Mouse (Mus musculus) megakaryocyte, adult 5-6 weeks (primary cell): ENCODE measurements around the gene Zfp804a. TPM values are rescaled to one million over a fixed set of nuclear protein-coding genes. Genes with fewer than 3 reads are reported as not detected.

Source experiments
- ATAC-seq: 2 replicates; pipeline ENCODE4 v1.8.0; 2016; ENCODE audit warnings: mild to moderate bottlenecking, inconsistent platforms; ENCODE audit not compliant: poor library complexity, severe bottlenecking
- total RNA-seq, 2 experiments: library from RNA; stranded (forward) in 1 of 2; stranded (reverse) in 1 of 2; fragments of 153-499, 151-499 nt in 1 of 2; fragments of 221-1000, 200-1000 nt in 1 of 2; gene quantifications; 2 replicates each; pipeline versions ENCODE4 v1.2.3 to v1.2.4; 2015 to 2017

Zfp804a gene
- total RNA-seq (2015): not detected in 2 replicates
- not detected in 2 replicates for total RNA-seq (2017)

GRCm38 (mm10) chr2:82053185-82053891 is at the start of gene Zfp804a:
Zfp804a (plus strand) TSS chr2:82053222.
- ATAC-seq: no peak

GRCm38 (mm10) chr2:82051635-82052034 is 1.4 kb upstream of the Zfp804a start:
- no peak for ATAC-seq

DNA sequence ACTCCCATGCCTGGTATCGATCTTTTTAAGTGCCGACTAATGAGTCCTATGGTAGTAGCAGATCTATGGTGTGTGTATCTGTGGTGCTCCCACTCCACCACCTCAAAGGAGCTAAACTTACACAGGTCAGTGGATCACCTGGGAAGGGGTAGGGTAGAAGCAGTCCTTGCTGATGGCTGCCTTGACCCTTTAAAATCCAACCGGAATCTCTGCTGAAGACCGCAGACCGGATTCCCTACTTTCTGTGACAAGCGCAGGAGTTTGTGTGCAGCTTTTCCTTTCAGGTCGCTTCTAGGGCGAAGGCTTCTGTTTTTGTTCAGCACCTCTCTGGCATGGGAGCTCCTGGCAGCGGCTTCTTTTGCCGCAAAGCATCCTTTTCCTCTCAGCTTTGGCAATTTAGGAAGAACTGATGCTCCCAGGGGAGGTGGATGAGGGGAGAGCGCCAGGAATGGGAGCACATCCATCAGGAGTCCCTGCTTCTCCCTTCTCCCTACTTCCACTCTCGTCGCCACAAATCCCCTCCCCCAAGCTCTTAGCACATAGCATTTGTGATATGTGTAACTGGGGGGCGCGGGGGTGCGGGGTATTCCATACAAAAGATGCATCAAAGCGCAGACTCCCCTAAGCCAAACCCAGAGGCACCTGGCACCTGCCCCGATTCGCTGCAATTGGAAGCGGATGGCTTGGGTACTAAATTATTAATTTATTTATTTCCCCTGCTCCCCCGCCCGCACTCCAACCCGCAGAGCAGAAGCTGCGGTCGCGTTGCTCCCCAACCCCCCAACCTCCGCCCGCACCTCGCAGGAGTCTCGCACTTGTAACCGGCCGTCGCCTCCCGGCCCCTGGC is 461 bp upstream of the Zfp804a start:
- no peak for ATAC-seq

DNA sequence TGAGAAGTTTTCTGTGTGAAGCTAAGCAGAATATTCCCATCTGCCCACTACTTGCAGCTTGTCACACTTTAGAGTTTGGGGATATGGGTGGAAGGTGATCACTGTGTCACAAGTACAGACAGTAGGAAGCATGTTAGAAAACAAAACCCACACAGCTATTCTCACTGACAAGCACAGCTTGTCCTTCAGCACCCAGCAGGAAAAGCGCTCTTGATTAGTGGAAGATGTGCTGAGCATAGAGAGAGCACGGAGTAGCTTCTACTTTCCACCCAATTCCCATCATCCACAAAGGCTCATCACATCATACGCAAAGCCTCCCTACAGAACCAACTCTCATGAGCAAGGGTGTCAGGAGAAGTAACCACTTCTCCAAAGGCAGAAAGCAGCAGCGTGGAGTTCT is 1.4 kb downstream of the Zfp804a start:
- ATAC-seq: no peak

DNA sequence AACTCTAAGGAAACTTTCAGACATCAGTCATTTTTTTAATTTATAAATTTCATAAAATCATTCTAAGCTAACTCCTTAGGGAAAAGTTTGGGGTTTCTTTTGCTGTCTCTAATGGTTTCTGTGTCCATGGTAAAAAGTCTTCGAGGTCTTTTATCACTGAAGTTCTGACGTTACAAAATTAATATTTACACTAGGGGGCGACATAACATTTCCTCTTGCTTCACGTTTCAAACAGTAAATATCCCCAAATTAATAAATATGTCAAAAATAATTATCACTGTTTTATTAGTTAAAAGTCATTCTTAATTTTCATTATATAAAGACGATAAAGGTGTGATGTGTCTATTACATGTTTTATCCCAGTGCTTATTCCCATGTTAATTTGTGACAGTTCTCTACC is 11.6 kb downstream of the Zfp804a start:
- no peak for ATAC-seq

DNA sequence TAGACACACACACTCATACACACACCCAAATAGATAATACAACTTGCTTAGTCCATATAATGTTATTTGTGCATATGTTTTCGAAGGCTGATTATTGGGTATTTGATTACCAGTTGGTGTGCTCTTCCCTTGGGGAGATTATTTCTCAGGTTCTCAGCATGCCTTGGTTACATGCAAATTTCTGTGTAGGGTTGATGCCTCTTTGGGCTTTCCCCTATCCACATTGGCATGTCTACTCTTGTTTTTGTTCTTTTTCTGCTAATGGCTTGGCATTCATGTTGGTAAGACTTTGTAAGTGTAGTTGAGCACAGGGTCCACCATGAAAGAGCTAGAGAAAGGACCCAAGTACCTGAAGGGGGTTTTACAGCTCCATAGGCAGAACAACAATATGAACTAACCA is 14.9 kb downstream of the Zfp804a start:
- no peak for ATAC-seq

DNA sequence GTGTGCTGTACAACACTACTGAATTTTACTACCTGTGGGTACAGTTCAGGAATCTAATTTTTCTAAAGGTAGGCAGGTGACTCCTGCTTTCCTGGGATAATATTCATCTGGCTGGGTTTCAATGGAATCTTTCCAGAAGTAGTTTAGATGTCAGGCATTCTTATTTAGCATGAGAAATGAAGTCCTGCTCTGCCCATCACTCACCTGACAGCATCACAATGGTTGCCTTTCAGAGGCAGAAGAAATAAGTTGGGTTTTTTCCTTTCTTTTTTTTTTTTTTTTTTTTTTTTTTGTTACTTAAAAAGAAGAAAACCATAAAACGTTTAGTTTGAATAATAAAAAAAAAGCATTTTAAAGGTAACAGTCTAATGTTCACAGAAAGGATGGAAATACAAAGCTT is 16.1 kb downstream of the Zfp804a start:
- no peak for ATAC-seq

DNA sequence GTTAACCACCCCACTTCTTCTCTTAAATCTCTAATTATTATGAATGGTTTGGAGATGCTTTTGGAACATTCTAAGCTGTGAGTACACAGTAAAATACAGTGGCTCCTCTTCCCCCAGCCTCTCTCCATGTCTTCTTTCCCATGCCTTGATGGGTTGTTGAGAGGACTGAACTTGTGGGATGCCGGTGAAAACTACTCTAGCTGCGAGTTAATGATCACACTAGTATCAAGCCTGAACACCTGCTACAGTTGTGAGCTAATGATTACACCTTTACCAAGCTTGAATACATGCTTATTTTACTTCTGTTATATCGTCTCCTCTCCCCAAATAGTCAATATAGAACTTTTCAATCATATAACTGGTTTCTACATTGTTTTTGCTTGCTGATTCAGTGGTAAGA is 23.9 kb downstream of the Zfp804a start:
- no peak for ATAC-seq

DNA sequence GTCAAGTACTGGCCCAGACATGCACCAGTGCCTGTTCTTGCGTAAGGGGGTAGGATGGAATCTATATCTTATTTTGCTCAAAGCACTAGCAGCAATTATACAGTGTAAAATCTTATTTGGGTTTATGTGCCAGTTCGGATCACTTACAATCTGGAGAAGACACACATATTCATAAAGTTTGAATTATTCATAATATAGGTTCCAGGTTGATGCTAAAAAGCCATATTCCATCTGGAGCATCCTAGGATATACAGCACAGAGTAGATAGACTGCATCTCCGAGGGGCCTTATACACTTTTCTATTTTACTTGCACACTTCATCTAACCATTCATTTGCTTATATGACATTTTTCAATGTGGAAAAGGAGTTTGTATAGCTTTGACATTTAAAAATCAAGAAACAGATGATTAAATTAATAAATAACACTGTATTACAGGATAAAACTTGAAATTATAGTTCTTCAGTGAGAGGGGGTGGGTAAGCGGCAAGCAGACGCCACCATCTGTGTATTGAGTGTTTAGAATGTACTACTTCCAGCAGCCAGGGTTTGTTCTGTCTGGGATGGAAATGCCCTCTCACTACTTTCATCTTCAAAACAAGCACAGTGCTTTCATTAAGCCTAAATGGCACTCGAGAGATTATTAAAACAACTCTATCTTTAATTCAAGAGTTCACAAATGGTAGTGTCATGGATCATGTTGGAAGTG is 25.4 kb downstream of the Zfp804a start:
- no peak for ATAC-seq

GRCm38 (mm10) chr2:82080678-82081077 is 27.7 kb downstream of the Zfp804a start:
- ATAC-seq: no peak

DNA sequence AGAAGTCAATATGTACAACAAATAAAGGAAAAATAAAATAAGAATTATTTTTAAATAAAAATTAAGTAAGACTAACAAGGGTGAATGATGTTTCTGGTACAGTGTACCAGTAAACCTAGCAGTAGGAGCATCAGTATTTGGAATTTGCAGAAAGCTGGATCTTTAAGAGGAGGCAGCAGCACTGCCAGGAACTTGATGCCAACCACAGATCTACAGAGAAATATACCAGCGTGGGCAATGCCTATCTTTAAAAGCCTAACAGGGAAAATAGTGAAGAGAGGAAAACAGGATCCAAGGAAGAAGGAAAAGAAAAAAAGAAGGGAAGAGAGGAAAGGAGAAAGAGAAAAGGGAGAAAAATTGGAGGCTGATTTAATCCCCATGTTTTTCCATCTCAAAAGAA is 60.1 kb downstream of the Zfp804a start:
- ATAC-seq: no peak

GRCm38 (mm10) chr2:82113650-82114049 is 60.6 kb downstream of the Zfp804a start:
- no peak for ATAC-seq

DNA sequence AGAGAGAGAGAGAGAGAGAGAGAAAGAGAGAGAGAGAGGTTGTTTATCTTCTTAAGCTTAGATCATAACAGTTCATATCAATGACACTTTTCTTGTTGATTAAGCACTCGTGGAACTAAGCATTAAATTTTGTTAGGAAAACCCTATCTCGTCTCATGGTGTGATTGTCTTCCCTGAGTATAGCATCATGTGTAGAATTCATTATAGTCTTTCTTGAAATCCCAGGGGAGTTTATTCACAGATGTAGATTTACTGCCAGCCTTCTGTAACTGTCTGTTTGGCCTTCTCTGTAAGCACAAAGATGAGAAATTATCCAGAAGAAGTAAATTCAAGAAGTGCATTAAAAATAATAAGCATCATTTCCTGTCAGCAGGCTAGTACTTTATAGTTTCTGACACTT is 66.6 kb downstream of the Zfp804a start:
- ATAC-seq: no peak

- no peak for ATAC-seq
Measured at GRCm38 (mm10) chr2:82178693-82179092, 125.7 kb downstream of the Zfp804a start.

DNA sequence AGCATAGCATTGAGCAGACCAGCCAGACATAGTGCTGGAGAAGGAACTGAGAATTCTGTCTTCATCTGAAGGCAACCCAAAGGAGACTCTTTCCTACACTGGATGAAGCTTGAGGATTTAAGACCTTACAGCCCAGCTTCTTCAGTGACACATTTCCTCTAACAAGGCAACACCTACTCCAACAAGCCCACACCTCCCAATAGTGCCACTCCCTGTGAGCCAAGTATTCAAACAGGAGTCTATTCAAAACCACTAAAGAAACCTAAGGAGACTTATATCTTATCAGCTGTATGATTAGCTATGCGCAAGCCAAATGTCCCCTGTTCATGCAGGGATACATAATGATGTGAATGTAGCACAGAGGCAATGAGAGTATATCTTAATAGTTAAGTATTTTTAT is 128.0 kb downstream of the Zfp804a start:
- ATAC-seq: no peak

DNA sequence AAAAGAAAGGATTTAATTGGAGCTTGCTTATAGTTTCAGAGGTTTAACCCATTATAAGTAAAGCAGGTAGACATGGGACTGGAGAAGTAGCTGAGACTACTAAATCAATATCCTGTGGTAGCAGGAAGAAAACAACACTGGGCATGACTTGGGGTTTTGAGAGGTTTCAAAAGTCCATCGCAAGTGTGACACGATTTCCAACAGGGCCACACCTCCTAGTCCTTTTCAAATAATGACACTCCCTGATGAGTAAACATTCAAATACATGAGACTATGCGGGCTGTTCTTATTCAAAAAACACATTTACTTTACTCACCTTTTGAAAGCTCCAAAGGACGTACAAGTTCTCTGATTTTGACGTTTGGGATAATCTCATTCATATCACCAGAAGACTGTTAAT is 146.9 kb downstream of the Zfp804a start:
- ATAC-seq: no peak

GRCm38 (mm10) chr2:82200616-82201015 is 147.6 kb downstream of the Zfp804a start:
- no peak for ATAC-seq

GRCm38 (mm10) chr2:82210605-82211004 is 157.6 kb downstream of the Zfp804a start:
- ATAC-seq: no peak

- no peak for ATAC-seq
Measured at GRCm38 (mm10) chr2:82211972-82212371, 158.9 kb downstream of the Zfp804a start.

- ATAC-seq: no peak
Measured at GRCm38 (mm10) chr2:82217873-82218272, 164.9 kb downstream of the Zfp804a start.

DNA sequence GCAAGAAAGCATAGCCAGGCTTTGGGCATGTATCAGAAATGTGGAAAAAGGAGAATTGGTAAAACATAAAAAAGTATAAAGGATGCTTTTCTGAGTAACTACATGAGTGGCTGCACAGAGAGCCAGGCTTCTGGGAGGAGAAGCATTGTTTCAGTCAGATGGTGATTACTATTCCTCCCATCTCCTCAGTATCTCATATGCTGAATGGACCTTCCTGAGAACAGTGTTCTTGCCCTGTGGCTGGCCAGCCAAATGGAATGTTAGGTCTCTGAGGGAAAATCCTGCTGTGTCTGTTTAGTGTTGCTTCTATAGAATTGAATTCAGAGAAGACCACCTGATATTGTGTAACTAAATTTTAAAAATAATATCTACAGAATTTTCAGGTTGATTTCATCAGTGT is 193.0 kb downstream of the Zfp804a start:
- no peak for ATAC-seq
